Mouse (Mus musculus) subcutaneous adipose tissue, adult 2 months (tissue): ENCODE measurements around the gene Gm3285. TPM values are rescaled to one million over a fixed set of nuclear protein-coding genes. Genes with fewer than 3 reads are reported as not detected.

Experiments
- polyA plus RNA-seq: library from polyadenylated mRNA; depleted of rRNA; stranded (reverse); fragments of >200 nt; gene quantifications from 2 replicates; pipeline ENCODE4 v1.2.3, GENCODE M21; 2012; ENCODE audit warnings: low replicate concordance; rRNA removed

Gene Gm3285
- not detected in 2 replicates for polyA plus RNA-seq

GRCm38 (mm10) chr10:77861675-77862074, at the start of gene Gm3285:
Gm3285 (plus strand) TSS chr10:77861975.

GRCm38 (mm10) chr10:77814382-77814781, 47.4 kb upstream of the Gm3285 start, which contains the start of gene Gm2696:
Gm2696 (plus strand) TSS chr10:77814682.

DNA sequence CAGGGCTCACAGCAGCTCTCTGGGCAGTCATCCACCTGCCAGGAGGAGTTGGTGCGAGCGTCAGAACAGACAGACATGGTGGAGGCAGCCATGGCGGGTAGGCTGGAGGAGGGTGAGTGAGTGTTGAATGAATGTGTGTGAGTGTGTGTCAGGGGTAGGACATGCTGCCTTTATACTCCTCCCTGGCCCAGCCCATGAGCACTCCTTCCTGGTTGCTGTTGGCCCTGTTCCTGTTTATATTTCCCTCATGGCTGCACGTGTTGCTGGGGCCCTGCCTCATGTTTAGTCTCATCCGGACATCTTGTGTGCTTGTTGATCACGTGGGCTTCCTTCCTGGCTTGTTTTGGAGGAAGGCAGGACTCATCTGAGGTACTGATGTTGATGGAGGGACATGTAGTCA, 34.8 kb upstream of the Gm3285 start, which contains the start of gene Krtap10-4:
Krtap10-4 (minus strand) TSS at position 145 of the 400 bp plus-strand sequence.

DNA sequence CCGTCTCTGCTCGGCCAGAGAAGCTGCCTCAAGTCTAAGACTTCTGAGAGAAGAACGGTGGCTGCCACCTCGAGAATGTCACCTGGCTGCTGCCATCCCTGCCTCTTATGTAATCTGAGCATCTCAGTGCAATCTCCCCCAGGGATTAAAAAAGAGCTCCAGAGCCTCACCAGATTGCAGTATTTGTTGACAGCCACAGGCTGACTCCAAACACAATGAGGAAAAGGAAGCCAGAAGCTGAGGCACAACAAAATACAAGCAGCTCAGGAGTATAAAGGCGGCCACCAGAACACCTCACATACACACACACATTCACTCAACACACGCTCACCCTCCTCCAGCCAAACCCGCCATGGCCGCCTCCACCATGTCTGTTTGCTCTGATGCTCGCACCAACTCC, 26.1 kb upstream of the Gm3285 start, which contains the start of gene Krtap10-10:
Krtap10-10 (plus strand) TSS at position 301 of the 400 bp plus-strand sequence.

GRCm38 (mm10) chr10:77846503-77846902, 15.3 kb upstream of the Gm3285 start, which contains the start of gene Gm36176:
Gm36176 (plus strand) TSS chr10:77846803.

GRCm38 (mm10) chr10:77852559-77852958, 9.2 kb upstream of the Gm3285 start, which contains the start of gene Gm10318:
Gm10318 (plus strand) TSS chr10:77852859.

DNA sequence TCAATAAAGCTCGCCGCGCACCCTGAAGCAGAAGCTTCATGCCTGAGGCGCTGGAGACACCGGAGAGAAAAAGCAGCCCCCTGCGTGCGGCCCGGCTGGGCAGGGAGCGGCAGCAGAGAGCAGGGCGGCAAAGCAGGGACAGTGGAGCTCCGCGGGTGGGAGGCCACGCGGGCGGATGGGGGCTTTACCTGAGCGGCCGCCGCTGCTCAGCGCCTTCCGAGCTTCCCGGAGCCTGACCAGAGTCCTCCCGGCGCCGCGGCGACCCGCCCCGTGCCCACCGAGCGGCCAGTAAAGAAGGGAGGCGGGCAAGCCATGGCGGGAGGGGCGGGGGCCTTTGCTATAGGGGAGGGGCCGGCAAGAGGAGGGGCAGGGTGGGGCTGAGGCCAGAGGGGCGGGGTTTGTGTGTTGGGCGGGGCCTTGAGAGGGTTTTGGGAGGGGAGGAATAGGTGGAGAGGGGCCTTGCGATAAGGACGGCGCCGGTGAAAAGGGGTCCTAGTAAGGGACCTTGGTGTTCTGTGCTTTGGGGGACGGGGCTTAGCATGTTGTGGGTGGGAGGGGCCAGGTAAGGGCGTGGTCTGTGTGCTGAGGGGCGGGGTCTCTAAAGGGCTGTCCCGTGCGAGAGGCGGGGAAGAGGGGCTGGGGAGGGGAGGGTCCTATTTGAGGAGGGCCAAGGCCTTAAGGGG, 40.6 kb downstream of the Gm3285 start, which contains the start of gene Lrrc3:
Lrrc3 (minus strand) TSS at position 326 of the 683 bp plus-strand sequence.

Other genes with a start within 250 kb of the Gm3285 start
- 60.5 and 66.2 TPM in 2 replicates for gene Ube2g2, start 239.7 kb upstream of the Gm3285 start, polyA plus RNA-seq
- 1.1 TPM in 1 of 2 replicates, not detected in the other for gene Tspear, start 175.4 kb upstream of the Gm3285 start, polyA plus RNA-seq
- not detected in 2 replicates for gene Gm19402, start 171.2 kb upstream of the Gm3285 start, polyA plus RNA-seq
- not detected in 2 replicates for gene Gm9508, start 164.7 kb upstream of the Gm3285 start, polyA plus RNA-seq
- not detected in 2 replicates for gene Gm10272, start 155.3 kb upstream of the Gm3285 start, polyA plus RNA-seq
- not detected in 2 replicates for gene Gm10024, start 150.5 kb upstream of the Gm3285 start, polyA plus RNA-seq
- gene Gm10142, start 146.2 kb upstream of the Gm3285 start, polyA plus RNA-seq = not detected in 2 replicates
- not detected in 2 replicates for gene Krtap12-1, start 141.4 kb upstream of the Gm3285 start, polyA plus RNA-seq
- gene Gm10100, start 135.5 kb upstream of the Gm3285 start, polyA plus RNA-seq = not detected in 2 replicates
- gene Gm18596, start 119.3 kb upstream of the Gm3285 start, polyA plus RNA-seq = not detected in 2 replicates
- gene Gm9736, start 110.6 kb upstream of the Gm3285 start, polyA plus RNA-seq = not detected in 2 replicates
- gene Gm3233, start 102.3 kb upstream of the Gm3285 start, polyA plus RNA-seq = not detected in 2 replicates
- gene Gm3238, start 90.7 kb upstream of the Gm3285 start, polyA plus RNA-seq = not detected in 2 replicates
- gene Gm7138, start 85.0 kb upstream of the Gm3285 start, polyA plus RNA-seq = not detected in 2 replicates
- gene Gm3250, start 79.4 kb upstream of the Gm3285 start, polyA plus RNA-seq = not detected in 2 replicates
- not detected in 2 replicates for gene Gm7137, start 73.8 kb upstream of the Gm3285 start, polyA plus RNA-seq
- gene Gm9639, start 66.9 kb upstream of the Gm3285 start, polyA plus RNA-seq = not detected in 2 replicates
- not detected in 2 replicates for gene Gm19668, start 62.8 kb upstream of the Gm3285 start, polyA plus RNA-seq
- not detected in 2 replicates for gene Gm9507, start 50.1 kb upstream of the Gm3285 start, polyA plus RNA-seq
- not detected in 2 replicates for gene Gm2696, start 47.3 kb upstream of the Gm3285 start, polyA plus RNA-seq
- not detected in 2 replicates for gene Krtap10-4, start 34.9 kb upstream of the Gm3285 start, polyA plus RNA-seq
- not detected in 2 replicates for gene Krtap10-10, start 26.0 kb upstream of the Gm3285 start, polyA plus RNA-seq
- not detected in 2 replicates for gene Gm36176, start 15.2 kb upstream of the Gm3285 start, polyA plus RNA-seq
- gene Gm10318, start 9.1 kb upstream of the Gm3285 start, polyA plus RNA-seq = not detected in 2 replicates
- gene Lrrc3, start 40.6 kb downstream of the Gm3285 start, polyA plus RNA-seq = 7.8 and 12.9 TPM in 2 replicates
- 0.69 and 2.5 TPM in 2 replicates for gene Trpm2, start 108.6 kb downstream of the Gm3285 start, polyA plus RNA-seq
- 57.2 and 59.7 TPM in 2 replicates for gene 1810043G02Rik, start 116.5 kb downstream of the Gm3285 start, polyA plus RNA-seq
- 159 and 201 TPM in 2 replicates for gene Pfkl, start 148.1 kb downstream of the Gm3285 start, polyA plus RNA-seq
- gene Dnmt3l, start 180.0 kb downstream of the Gm3285 start, polyA plus RNA-seq = 6.6 and 13.6 TPM in 2 replicates
- 0.19 TPM in 1 of 2 replicates, not detected in the other for gene Aire, start 181.6 kb downstream of the Gm3285 start, polyA plus RNA-seq
- gene Icosl, start 207.3 kb downstream of the Gm3285 start, polyA plus RNA-seq = 14.4 and 31.1 TPM in 2 replicates